Mouse (Mus musculus): Measurements from ENCODE around the gene Tbccd1.

Gene Tbccd1

GRCm38 (mm10) chr16:22856773-22857172, 696 bp downstream of the Tbccd1 start:
- peak; percentile 64 for DNase-seq (ENCODE audit: low read depth)

- DNase-seq (ENCODE audit: low read depth) = no peak
These were observed 4.8 kb downstream of the Tbccd1 start for GRCm38 (mm10) chr16:22852709-22853108.

- no peak for DNase-seq (ENCODE audit: low read depth)
These were observed 9.1 kb downstream of the Tbccd1 start for GRCm38 (mm10) chr16:22848331-22848730.

GRCm38 (mm10) chr16:22847686-22848085, 9.8 kb downstream of the Tbccd1 start:
- DNase-seq (ENCODE audit: low read depth) = no peak

- no peak for DNase-seq (ENCODE audit: low read depth)
These were observed 12.0 kb downstream of the Tbccd1 start for GRCm38 (mm10) chr16:22845481-22845880.

GRCm38 (mm10) chr16:22844834-22845233, 12.6 kb downstream of the Tbccd1 start:
- DNase-seq (ENCODE audit: low read depth) = no peak

GRCm38 (mm10) chr16:22844061-22844801, 13.2 kb downstream of the Tbccd1 start:
- peak; percentile 67 for DNase-seq (ENCODE audit: low read depth)

GRCm38 (mm10) chr16:22842871-22843270, 14.6 kb downstream of the Tbccd1 start:
- no peak for DNase-seq (ENCODE audit: low read depth)

GRCm38 (mm10) chr16:22839146-22839857, 18.2 kb downstream of the Tbccd1 start:
- DNase-seq (ENCODE audit: low read depth) = no peak

GRCm38 (mm10) chr16:22832932-22833525, 24.4 kb downstream of the Tbccd1 start:
- no peak for DNase-seq (ENCODE audit: low read depth)

GRCm38 (mm10) chr16:22820731-22821130, 36.7 kb downstream of the Tbccd1 start:
- no peak for DNase-seq (ENCODE audit: low read depth)

- no peak for DNase-seq (ENCODE audit: low read depth)
These were observed 46.0 kb downstream of the Tbccd1 start, which contains the start of gene Crygs for GRCm38 (mm10) chr16:22811477-22811876. TSS of gene Crygs (minus strand) at chr16:22811577.

- DNase-seq (ENCODE audit: low read depth) = peak; percentile 51
These were observed 49.9 kb downstream of the Tbccd1 start for GRCm38 (mm10) chr16:22807468-22808070.

- no peak for DNase-seq (ENCODE audit: low read depth)
These were observed 54.7 kb downstream of the Tbccd1 start for GRCm38 (mm10) chr16:22802786-22803185.

GRCm38 (mm10) chr16:22800849-22801109, 56.7 kb downstream of the Tbccd1 start:
- no peak for DNase-seq (ENCODE audit: low read depth)

- no peak for DNase-seq (ENCODE audit: low read depth)
These were observed 57.2 kb downstream of the Tbccd1 start for GRCm38 (mm10) chr16:22800026-22800848.

- no peak for DNase-seq (ENCODE audit: low read depth)
These were observed 58.9 kb downstream of the Tbccd1 start for GRCm38 (mm10) chr16:22798520-22798919.

GRCm38 (mm10) chr16:22797521-22797920, 59.9 kb downstream of the Tbccd1 start:
- no peak for DNase-seq (ENCODE audit: low read depth)

GRCm38 (mm10) chr16:22795497-22795896, 62.0 kb downstream of the Tbccd1 start:
- no peak for DNase-seq (ENCODE audit: low read depth)

- no peak for DNase-seq (ENCODE audit: low read depth)
These were observed 66.2 kb downstream of the Tbccd1 start for GRCm38 (mm10) chr16:22791235-22791634.

GRCm38 (mm10) chr16:22789908-22790367, 67.5 kb downstream of the Tbccd1 start:
- DNase-seq (ENCODE audit: low read depth) = no peak

- DNase-seq (ENCODE audit: low read depth) = no peak
These were observed 74.8 kb downstream of the Tbccd1 start for GRCm38 (mm10) chr16:22782686-22783085.

Data from c-Kit-positive CD71-positive TER-119-negative erythroid progenitor cells, embryonic 14.5 days (primary cell).